Mouse (Mus musculus): ENCODE results near the gene Abca8b. TPM values are rescaled to one million over a fixed set of nuclear protein-coding genes. Genes with fewer than 3 reads are reported as not detected.
A peak's percentile ranks its signal among the peaks of the same experiment; 100 is the strongest.
"Not testable (repeated sequence)": the region's sequence is repeated elsewhere in the genome, so short reads cannot be mapped to it uniquely, and the experiment has no call there.

The Abca8b gene
- polyA plus RNA-seq, 1 experiment from 2014 or later: 1.9 TPM

DNA sequence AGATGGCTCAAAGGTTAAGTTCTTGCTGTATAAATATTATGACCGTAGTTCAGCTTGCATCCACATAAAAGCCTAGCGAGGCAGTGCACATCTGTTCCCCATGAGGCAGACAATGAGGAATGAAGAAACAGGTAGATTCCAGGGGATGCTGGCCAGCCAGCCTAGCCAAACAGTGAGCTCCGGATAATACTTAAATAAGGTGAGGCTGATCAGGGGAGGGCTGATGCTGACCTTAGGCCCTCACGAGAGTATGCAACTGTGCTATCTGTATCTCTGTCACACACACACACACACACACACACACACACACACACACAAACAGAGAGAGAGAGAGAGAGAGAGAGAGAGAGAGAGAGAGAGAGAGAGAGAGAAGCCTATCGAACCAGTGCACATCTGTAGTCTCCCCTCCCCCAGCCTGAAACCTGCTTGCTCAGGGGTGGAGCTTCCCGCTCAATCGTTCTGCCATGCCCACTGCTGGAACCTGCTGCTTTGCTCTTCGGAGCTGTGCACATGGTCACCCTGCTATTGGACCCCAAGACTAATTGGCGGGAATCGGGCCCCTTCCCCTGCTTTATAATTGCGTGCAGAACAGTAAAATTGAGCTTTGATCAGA, 8.1 kb downstream of the Abca8b start:
- not testable (repeated sequence) for H3K4me2 ChIP-seq (ENCODE audit: low read depth, low read length); H3K36me3 ChIP-seq (ENCODE audit: control insufficient read depth, insufficient read depth, low read length); ATAC-seq (ENCODE audit: low read depth); H3K27ac ChIP-seq (ENCODE audit: low read depth, low read length); H3K4me1 ChIP-seq (ENCODE audit: control insufficient read depth, insufficient read depth, low read length); H3K27me3 ChIP-seq (ENCODE audit: control insufficient read depth, insufficient read depth, low read length); H3K4me3 ChIP-seq (ENCODE audit: low read depth, low read length); H3K9me3 ChIP-seq (ENCODE audit: control insufficient read depth, low read length); H3K9ac ChIP-seq (replicated peaks; ENCODE audit: low read depth, low read length)
- 44% methylated on average over 11 of the region's 11 CpGs for WGBS

- H3K9ac ChIP-seq (replicated peaks; ENCODE audit: low read depth, low read length): no peak overlapping the region
- no peaks in the 10 kb centered on the region for H3K4me1 ChIP-seq (ENCODE audit: control insufficient read depth, insufficient read depth, low read length)
- no peak for ATAC-seq (ENCODE audit: low read depth)
- no peak overlapping the region for H3K27ac ChIP-seq (ENCODE audit: low read depth, low read length)
- no peak overlapping the region for H3K4me2 ChIP-seq (ENCODE audit: low read depth, low read length)
- H3K36me3 ChIP-seq (ENCODE audit: control insufficient read depth, insufficient read depth, low read length): no peaks in the 10 kb centered on the region
- H3K4me3 ChIP-seq (ENCODE audit: low read depth, low read length): no peak overlapping the region
- 79% methylated on average over 2 of the region's 2 CpGs for WGBS
- no peaks in the 10 kb centered on the region for H3K9me3 ChIP-seq (ENCODE audit: control insufficient read depth, low read length)
- no peaks in the 10 kb centered on the region for H3K27me3 ChIP-seq (ENCODE audit: control insufficient read depth, insufficient read depth, low read length)
These were observed 13.8 kb downstream of the Abca8b start for GRCm38 (mm10) chr11:109981872-109982271.

- no peak overlapping the region for H3K9ac ChIP-seq (replicated peaks; ENCODE audit: low read depth, low read length)
- no peaks in the 10 kb centered on the region for H3K36me3 ChIP-seq (ENCODE audit: control insufficient read depth, insufficient read depth, low read length)
- no peak overlapping the region for H3K27ac ChIP-seq (ENCODE audit: low read depth, low read length)
- WGBS: 84% methylated on average over 4 of the region's 4 CpGs
- no peaks in the 10 kb centered on the region for H3K9me3 ChIP-seq (ENCODE audit: control insufficient read depth, low read length)
- no peak for ATAC-seq (ENCODE audit: low read depth)
- H3K4me2 ChIP-seq (ENCODE audit: low read depth, low read length): no peak overlapping the region
- H3K4me1 ChIP-seq (ENCODE audit: control insufficient read depth, insufficient read depth, low read length): no peaks in the 10 kb centered on the region
- no peak overlapping the region for H3K4me3 ChIP-seq (ENCODE audit: low read depth, low read length)
- H3K27me3 ChIP-seq (ENCODE audit: control insufficient read depth, insufficient read depth, low read length): no peaks in the 10 kb centered on the region
These were observed 25.1 kb downstream of the Abca8b start for GRCm38 (mm10) chr11:109970521-109970920.

DNA sequence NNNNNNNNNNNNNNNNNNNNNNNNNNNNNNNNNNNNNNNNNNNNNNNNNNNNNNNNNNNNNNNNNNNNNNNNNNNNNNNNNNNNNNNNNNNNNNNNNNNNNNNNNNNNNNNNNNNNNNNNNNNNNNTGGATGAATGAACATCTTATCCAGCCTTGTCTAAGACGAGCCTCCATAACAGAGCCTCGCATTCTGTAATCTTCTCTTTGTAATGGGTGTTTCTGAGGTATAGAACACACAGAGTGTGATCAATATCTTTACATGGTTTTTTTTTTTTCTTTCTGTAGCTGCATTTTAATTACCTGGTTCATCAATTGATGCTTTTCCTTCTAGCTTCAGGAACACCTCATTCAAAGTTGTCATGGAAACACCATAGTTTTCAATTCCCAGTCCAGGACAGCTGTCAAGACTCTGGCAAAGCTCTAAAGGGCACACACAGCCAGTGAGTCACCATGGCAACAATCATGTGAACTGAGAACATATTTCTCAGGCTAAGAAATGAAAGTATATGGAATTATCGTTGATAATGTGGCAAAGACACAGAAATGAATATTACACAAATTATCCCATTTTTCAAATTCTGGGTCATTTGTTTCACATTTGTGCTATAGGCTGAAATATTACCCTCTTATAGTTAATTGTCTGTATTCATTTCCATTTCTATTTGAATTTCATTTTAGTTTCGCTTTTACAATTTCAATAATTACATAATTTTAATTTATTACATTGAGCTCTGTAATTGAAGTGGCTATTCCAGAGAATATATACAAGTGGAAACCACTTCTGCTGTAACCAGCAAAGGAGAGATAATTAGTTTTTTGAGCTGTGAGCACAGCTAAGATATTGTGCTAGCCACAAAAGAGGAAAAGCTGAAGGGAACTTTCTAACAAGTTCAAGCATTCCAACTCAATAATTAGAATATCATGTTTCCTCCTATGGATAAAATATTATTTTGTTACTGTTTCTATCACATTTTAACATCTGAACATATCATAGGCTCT, 33.9 kb downstream of the Abca8b start:
- Histone ChIP-seq H3K9ac (replicated peaks; ENCODE audit: low read depth, low read length) (no peak overlapping the region), H3K4me2 (ENCODE audit: low read depth, low read length) (no peak overlapping the region), H3K4me3 (ENCODE audit: low read depth, low read length) (no peak overlapping the region), H3K36me3 (ENCODE audit: control insufficient read depth, insufficient read depth, low read length) (no peaks in the 10 kb centered on the region), H3K4me1 (ENCODE audit: control insufficient read depth, insufficient read depth, low read length) (no peaks in the 10 kb centered on the region), H3K27me3 (ENCODE audit: control insufficient read depth, insufficient read depth, low read length) (no peaks in the 10 kb centered on the region), H3K27ac (ENCODE audit: low read depth, low read length) (no peak overlapping the region), H3K9me3 (ENCODE audit: control insufficient read depth, low read length) (no peaks in the 10 kb centered on the region)
- 54% methylated on average over 4 of the region's 4 CpGs for whole genome bisulfite sequencing
- ATAC-seq (ENCODE audit: low read depth): peak; percentile 69; the same call in 1 of the 2 replicates

DNA sequence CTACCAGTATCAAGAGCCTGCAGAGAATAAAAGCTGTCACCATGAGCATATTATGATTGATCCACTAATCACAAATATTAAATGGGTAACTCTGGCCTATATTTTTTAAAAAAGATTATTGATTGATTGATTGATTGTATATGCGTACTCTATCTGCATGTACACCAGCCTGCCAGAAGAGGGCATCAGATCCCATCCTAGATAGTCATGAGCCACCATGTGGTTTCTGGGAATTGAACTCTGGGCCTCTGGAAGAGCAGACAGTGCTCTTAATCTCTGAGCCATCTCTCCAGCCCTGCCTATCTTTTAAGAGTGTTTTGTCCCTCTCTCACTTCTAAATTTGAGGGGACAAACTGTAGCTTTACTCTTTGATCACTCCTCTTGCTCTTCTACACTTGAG, 40.5 kb downstream of the Abca8b start:
- 90% methylated on average over 1 of the region's 1 CpGs for WGBS
- H3K4me1 ChIP-seq (ENCODE audit: control insufficient read depth, insufficient read depth, low read length): no peaks in the 10 kb centered on the region
- H3K9me3 ChIP-seq (ENCODE audit: control insufficient read depth, low read length): no peaks in the 10 kb centered on the region
- H3K9ac ChIP-seq (replicated peaks; ENCODE audit: low read depth, low read length): no peak overlapping the region
- H3K4me3 ChIP-seq (ENCODE audit: low read depth, low read length): no peak overlapping the region
- ATAC-seq (ENCODE audit: low read depth): no peak
- no peak overlapping the region for H3K27ac ChIP-seq (ENCODE audit: low read depth, low read length)
- no peak overlapping the region for H3K4me2 ChIP-seq (ENCODE audit: low read depth, low read length)
- H3K27me3 ChIP-seq (ENCODE audit: control insufficient read depth, insufficient read depth, low read length): no peaks in the 10 kb centered on the region
- H3K36me3 ChIP-seq (ENCODE audit: control insufficient read depth, insufficient read depth, low read length): no peaks in the 10 kb centered on the region

DNA sequence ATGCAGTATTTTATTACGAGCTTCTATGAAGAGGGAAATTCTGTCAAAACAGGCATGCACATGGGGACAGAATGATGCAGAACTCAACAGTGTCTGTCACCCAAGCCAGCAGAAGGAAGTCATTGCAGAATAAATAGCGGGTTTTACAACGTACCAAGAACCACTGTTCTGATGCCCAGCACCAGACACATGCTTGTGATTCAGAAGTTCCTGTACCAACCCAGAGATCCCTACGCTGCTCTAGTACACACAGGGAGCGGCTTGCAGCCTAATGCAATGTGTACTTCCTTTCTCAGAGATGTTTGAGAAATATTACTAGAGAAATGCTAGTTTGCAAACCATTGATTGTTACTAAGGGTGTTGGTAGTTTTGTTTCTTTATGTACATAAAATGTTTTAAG, 58.7 kb downstream of the Abca8b start:
- Histone ChIP-seq H3K36me3 (ENCODE audit: control insufficient read depth, insufficient read depth, low read length) (no peaks in the 10 kb centered on the region), H3K4me3 (ENCODE audit: low read depth, low read length) (no peak overlapping the region), H3K4me1 (ENCODE audit: control insufficient read depth, insufficient read depth, low read length) (no peaks in the 10 kb centered on the region), H3K9ac (replicated peaks; ENCODE audit: low read depth, low read length) (no peak overlapping the region), H3K27ac (ENCODE audit: low read depth, low read length) (no peak overlapping the region), H3K9me3 (ENCODE audit: control insufficient read depth, low read length) (no peaks in the 10 kb centered on the region), H3K27me3 (ENCODE audit: control insufficient read depth, insufficient read depth, low read length) (no peaks in the 10 kb centered on the region), H3K4me2 (ENCODE audit: low read depth, low read length) (no peak overlapping the region)
- no peak for ATAC-seq (ENCODE audit: low read depth)
- WGBS: 89% methylated on average over 5 of the region's 5 CpGs

- not testable (repeated sequence) for H3K9me3 ChIP-seq (ENCODE audit: control insufficient read depth, low read length); H3K9ac ChIP-seq (replicated peaks; ENCODE audit: low read depth, low read length); H3K4me2 ChIP-seq (ENCODE audit: low read depth, low read length); ATAC-seq (ENCODE audit: low read depth); H3K4me3 ChIP-seq (ENCODE audit: low read depth, low read length); H3K27ac ChIP-seq (ENCODE audit: low read depth, low read length); H3K27me3 ChIP-seq (ENCODE audit: control insufficient read depth, insufficient read depth, low read length); H3K4me1 ChIP-seq (ENCODE audit: control insufficient read depth, insufficient read depth, low read length); H3K36me3 ChIP-seq (ENCODE audit: control insufficient read depth, insufficient read depth, low read length)
- WGBS: 3% methylated on average over 4 of the region's 4 CpGs
These were observed 62.4 kb downstream of the Abca8b start for GRCm38 (mm10) chr11:109933207-109933606.

- Histone ChIP-seq H3K9me3 (ENCODE audit: control insufficient read depth, low read length) (no peaks in the 10 kb centered on the region), H3K27ac (ENCODE audit: low read depth, low read length) (no peak overlapping the region), H3K4me2 (ENCODE audit: low read depth, low read length) (no peak overlapping the region), H3K4me3 (ENCODE audit: low read depth, low read length) (no peak overlapping the region), H3K9ac (replicated peaks; ENCODE audit: low read depth, low read length) (no peak overlapping the region), H3K4me1 (ENCODE audit: control insufficient read depth, insufficient read depth, low read length) (no peaks in the 10 kb centered on the region), H3K27me3 (ENCODE audit: control insufficient read depth, insufficient read depth, low read length) (no peaks in the 10 kb centered on the region), H3K36me3 (ENCODE audit: control insufficient read depth, insufficient read depth, low read length) (no peaks in the 10 kb centered on the region)
- WGBS: 26% methylated on average over 2 of the region's 2 CpGs
- no peak for ATAC-seq (ENCODE audit: low read depth)
These were observed 67.2 kb downstream of the Abca8b start for GRCm38 (mm10) chr11:109928489-109928888.

Measured in neural tube, embryonic 14.5 days (tissue).